Mouse (Mus musculus) G1E (cell line): ENCODE data around the gene Borcs6.

ENCODE experiments used
- CTCF ChIP-seq: IDR thresholded peaks from 2 replicates; pipeline ENCODE4 v1.5.1; 2012; ENCODE audit warnings: low read depth, low read length, inconsistent platforms, mixed read lengths
- GATA1 ChIP-seq: IDR thresholded peaks from 2 replicates; pipeline ENCODE4 v1.6.1; 2012; ENCODE audit warnings: borderline replicate concordance, low read length, inconsistent platforms, mixed read lengths
- GATA2 ChIP-seq: IDR thresholded peaks from 2 replicates; pipeline ENCODE4 v1.6.1; 2012; ENCODE audit warnings: low read depth, low read length, inconsistent platforms, borderline replicate concordance
- POLR2AphosphoS5 ChIP-seq: IDR thresholded peaks from 2 replicates; pipeline ENCODE4 v1.6.1; 2012; ENCODE audit warnings: low read depth, low read length, inconsistent platforms; ENCODE audit not compliant: insufficient replicate concordance
- TAL1 ChIP-seq: conservative IDR thresholded peaks from 2 replicates; pipeline ENCODE4 v1.6.1; 2012; ENCODE audit warnings: low read depth, low read length, inconsistent platforms, mixed read lengths

DNA sequence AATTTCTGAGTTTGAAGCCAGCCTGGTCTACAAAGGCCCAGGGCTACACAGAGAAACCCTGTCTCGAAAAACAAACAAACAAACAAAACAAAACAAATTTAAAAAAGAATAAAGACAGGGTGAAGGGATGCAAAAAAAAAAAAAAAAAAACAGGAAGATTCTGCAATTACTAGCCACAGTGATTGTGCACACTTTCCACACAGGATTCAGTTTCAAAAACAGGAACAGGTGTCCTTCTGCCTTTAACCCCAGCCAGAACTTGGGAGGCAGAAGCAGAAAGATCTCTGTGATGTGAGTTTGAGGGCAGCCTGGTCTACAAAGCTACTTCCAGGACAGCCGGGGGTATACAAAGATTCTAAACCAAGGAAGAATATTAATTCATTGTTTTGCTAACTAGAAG, 1.3 kb upstream of the Borcs6 start:
- TF ChIP-seq CTCF (no peak), GATA1 (no peak), GATA2 (no peak), POLR2AphosphoS5 (no peak), TAL1 (no peak)
